Mouse (Mus musculus): ENCODE data around the gene Wdr81. TPM values are rescaled to one million over a fixed set of nuclear protein-coding genes. Genes with fewer than 3 reads are reported as not detected.

Wdr81 gene
- polyA plus RNA-seq, 1 experiment from 2014 or later, result 9.5 TPM

DNA sequence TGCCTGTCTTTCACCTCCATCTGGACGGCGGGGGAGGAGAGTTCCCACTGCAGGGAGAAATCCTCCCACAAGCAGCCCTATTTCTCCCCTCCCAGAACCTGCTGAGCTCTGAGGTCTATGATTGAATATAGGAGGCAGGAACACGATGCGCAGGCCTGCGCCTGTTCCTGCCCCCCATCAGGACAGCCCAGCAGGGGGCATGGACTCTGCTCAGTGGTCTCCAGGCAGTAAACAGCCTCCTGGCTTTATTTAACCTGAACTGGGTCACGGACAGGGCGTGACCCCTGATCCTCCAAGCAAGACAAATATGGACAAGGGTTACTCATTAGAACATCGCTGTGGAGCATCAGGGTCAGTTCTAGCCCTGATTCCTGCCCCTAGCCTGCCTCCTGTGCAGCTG is 10.8 kb downstream of the Wdr81 start:
- H3K4me3 ChIP-seq (ENCODE audit: low read depth, low read length), result no peak overlapping the region
- 0 out of 2 replicates have a peak overlapping the region, but pooled peaks have one; percentile 4 for H3K4me2 ChIP-seq (ENCODE audit: low read depth, low read length)
- peaks cover 75% of the 10 kb centered on the region for H3K36me3 ChIP-seq (replicated peaks; ENCODE audit: insufficient read depth, low read length)
- no peaks in the 10 kb centered on the region for H3K27me3 ChIP-seq (ENCODE audit: insufficient read depth, low read length)
- H3K4me1 ChIP-seq (ENCODE audit: insufficient read depth), result peaks cover 30% of the 10 kb centered on the region
- H3K9ac ChIP-seq (replicated peaks), result no peak overlapping the region
- peak; percentile 92 for ATAC-seq
- WGBS (ENCODE audit: insufficient replicate concordance), result 71% methylated on average over 8 of the region's 8 CpGs
- peak; percentile 73 for DNase-seq
- TF ChIP-seq EP300 (IDR thresholded peaks at IDR 0.05; ENCODE audit: low read depth) (peak; percentile 83), CTCF (IDR thresholded peaks at IDR 0.05; ENCODE audit: low read depth) (peak; percentile 31)
- no peaks in the 10 kb centered on the region for H3K9me3 ChIP-seq (ENCODE audit: low read length)
- H3K27ac ChIP-seq (ENCODE audit: low read depth), result peak overlapping the region; percentile 94

DNA sequence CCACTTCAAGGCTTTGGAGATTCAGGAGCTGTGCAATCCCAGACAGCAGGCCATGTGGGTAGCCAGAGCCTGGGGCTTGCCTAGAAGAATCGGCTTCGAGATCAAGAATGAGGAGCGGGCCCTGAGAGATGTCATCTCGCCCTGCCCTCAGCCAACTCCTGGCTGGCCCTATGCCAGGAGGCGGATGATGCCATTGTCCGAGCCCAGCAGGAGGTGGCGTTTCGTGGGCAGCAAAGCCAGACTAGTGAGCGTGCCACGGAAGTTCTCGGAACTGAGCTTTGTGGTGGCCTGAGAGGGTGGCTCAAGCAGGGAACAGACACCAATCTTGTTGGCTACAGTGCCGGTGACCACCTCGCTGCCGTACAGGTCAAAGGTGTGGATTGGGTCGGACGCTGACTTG is 12.9 kb downstream of the Wdr81 start:
- Histone ChIP-seq H3K27me3 (ENCODE audit: insufficient read depth, low read length) (no peaks in the 10 kb centered on the region), H3K4me1 (ENCODE audit: insufficient read depth) (peaks cover 27% of the 10 kb centered on the region), H3K4me3 (ENCODE audit: low read depth, low read length) (no peak overlapping the region), H3K9ac (replicated peaks) (no peak overlapping the region), H3K9me3 (ENCODE audit: low read length) (no peaks in the 10 kb centered on the region), H3K27ac (ENCODE audit: low read depth) (peak overlapping the region; percentile 76; the same call in 1 of the 2 replicates), H3K36me3 (replicated peaks; ENCODE audit: insufficient read depth, low read length) (peaks cover 54% of the 10 kb centered on the region), H3K4me2 (ENCODE audit: low read depth, low read length) (no peak overlapping the region)
- TF ChIP-seq EP300 (IDR thresholded peaks at IDR 0.05; ENCODE audit: low read depth) (no peak), CTCF (IDR thresholded peaks at IDR 0.05; ENCODE audit: low read depth) (no peak)
- 88% methylated on average over 16 of the region's 16 CpGs for WGBS (ENCODE audit: insufficient replicate concordance)
- DNase-seq (no peak), ATAC-seq (no peak)

DNA sequence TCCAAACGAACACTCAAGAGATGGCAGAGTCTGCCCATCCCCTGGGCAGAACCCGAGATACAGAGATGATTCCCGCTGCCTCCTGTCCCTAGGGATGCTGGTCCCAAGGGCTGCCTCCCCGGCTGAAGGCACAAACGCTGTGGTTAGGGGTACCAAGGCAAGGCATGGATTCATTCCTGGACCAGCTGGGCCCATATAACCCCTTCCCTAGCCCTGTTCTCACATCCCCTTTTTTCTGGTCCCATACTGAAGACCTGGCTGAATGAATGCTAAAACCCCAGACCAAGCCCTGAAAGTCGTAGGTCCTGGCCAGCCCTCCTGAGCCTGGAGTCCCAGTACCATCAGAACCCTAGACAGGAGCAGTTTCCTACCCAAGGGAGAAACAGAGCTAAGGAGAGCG is 13.5 kb downstream of the Wdr81 start:
- TF ChIP-seq EP300 (IDR thresholded peaks at IDR 0.05; ENCODE audit: low read depth) (no peak), CTCF (IDR thresholded peaks at IDR 0.05; ENCODE audit: low read depth) (no peak)
- peak overlapping the region; percentile 76 for H3K27ac ChIP-seq (ENCODE audit: low read depth)
- peaks cover 27% of the 10 kb centered on the region for H3K4me1 ChIP-seq (ENCODE audit: insufficient read depth)
- WGBS (ENCODE audit: insufficient replicate concordance), result 74% methylated on average over 7 of the region's 7 CpGs
- no peaks in the 10 kb centered on the region for H3K27me3 ChIP-seq (ENCODE audit: insufficient read depth, low read length)
- H3K4me3 ChIP-seq (ENCODE audit: low read depth, low read length), result no peak overlapping the region
- peaks cover 50% of the 10 kb centered on the region for H3K36me3 ChIP-seq (replicated peaks; ENCODE audit: insufficient read depth, low read length)
- no peak overlapping the region for H3K4me2 ChIP-seq (ENCODE audit: low read depth, low read length)
- no peak for ATAC-seq
- H3K9me3 ChIP-seq (ENCODE audit: low read length), result no peaks in the 10 kb centered on the region
- no peak overlapping the region for H3K9ac ChIP-seq (replicated peaks)
- no peak for DNase-seq

DNA sequence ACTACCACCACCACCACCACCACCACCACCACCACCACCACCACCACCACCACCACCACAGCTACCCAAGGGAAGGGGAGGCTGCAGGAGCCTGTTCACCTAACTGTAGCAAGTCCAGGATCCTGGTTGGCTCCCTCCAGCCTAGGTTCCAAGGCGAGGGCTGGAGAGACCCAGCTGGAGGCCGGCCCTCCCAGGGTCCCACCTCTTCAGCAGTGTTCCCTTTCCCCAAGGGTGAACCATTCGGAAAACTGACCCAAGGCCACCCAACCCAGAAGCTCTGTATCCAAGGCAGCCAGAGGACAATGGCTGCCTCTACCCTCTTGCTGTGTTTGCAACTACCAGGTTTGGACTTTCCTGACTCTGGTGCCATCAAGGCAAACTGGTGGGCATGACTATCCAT is 14.6 kb downstream of the Wdr81 start:
- H3K9ac ChIP-seq (replicated peaks), result no peak overlapping the region
- no peaks in the 10 kb centered on the region for H3K27me3 ChIP-seq (ENCODE audit: insufficient read depth, low read length)
- no peak overlapping the region for H3K4me3 ChIP-seq (ENCODE audit: low read depth, low read length)
- ATAC-seq, result no peak
- H3K36me3 ChIP-seq (replicated peaks; ENCODE audit: insufficient read depth, low read length), result peaks cover 43% of the 10 kb centered on the region
- H3K27ac ChIP-seq (ENCODE audit: low read depth), result peak overlapping the region; percentile 76
- 72% methylated on average over 3 of the region's 3 CpGs for WGBS (ENCODE audit: insufficient replicate concordance)
- H3K4me2 ChIP-seq (ENCODE audit: low read depth, low read length), result no peak overlapping the region
- TF ChIP-seq EP300 (IDR thresholded peaks at IDR 0.05; ENCODE audit: low read depth) (no peak), CTCF (IDR thresholded peaks at IDR 0.05; ENCODE audit: low read depth) (no peak)
- no peaks in the 10 kb centered on the region for H3K9me3 ChIP-seq (ENCODE audit: low read length)
- H3K4me1 ChIP-seq (ENCODE audit: insufficient read depth), result peaks cover 30% of the 10 kb centered on the region
- no peak for DNase-seq

DNA sequence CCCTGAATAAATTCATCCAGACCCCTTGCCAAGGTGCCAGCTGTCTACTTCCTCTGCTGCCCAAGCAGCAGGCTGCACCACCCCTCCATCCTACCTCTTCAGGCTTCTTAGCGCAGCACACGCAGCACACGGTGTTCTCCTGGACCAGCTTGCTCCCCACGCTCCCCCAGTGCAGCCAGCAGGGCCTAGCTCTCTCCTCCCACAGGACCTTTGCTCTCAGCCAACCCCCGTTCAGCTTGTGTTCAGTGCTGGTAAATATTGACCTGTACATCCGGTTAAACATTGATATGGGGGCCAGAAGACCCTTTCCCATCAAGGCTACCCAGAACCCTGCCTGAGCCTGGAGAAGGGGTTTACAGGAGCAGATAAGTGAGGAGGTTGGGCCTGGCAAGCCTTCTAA is 15.2 kb downstream of the Wdr81 start, which contains the start of gene Serpinf2:
Gene Serpinf2, minus strand, starts transcription at position 229 of the 400 bp plus-strand sequence.
- Histone ChIP-seq H3K4me2 (ENCODE audit: low read depth, low read length) (peak within 1 kb of the TSS; percentile 65), H3K36me3 (replicated peaks; ENCODE audit: insufficient read depth, low read length) (peaks cover 41% of the 10 kb centered on the region), H3K9ac (replicated peaks) (peak within 1 kb of the TSS; percentile 70), H3K4me3 (ENCODE audit: low read depth, low read length) (peak within 1 kb of the TSS; percentile 47), H3K9me3 (ENCODE audit: low read length) (peaks cover under 1% of the 10 kb centered on the region; the same call in 1 of the 2 replicates), H3K27me3 (ENCODE audit: insufficient read depth, low read length) (no peaks in the 10 kb centered on the region), H3K4me1 (ENCODE audit: insufficient read depth) (peaks cover 26% of the 10 kb centered on the region), H3K27ac (ENCODE audit: low read depth) (peak within 1 kb of the TSS; percentile 95)
- peak; percentile 61 for DNase-seq
- no peak for TF ChIP-seq EP300 (IDR thresholded peaks at IDR 0.05; ENCODE audit: low read depth)
- peak; percentile 58 for ATAC-seq
- 63% methylated on average over 6 of the region's 6 CpGs for WGBS (ENCODE audit: insufficient replicate concordance)

DNA sequence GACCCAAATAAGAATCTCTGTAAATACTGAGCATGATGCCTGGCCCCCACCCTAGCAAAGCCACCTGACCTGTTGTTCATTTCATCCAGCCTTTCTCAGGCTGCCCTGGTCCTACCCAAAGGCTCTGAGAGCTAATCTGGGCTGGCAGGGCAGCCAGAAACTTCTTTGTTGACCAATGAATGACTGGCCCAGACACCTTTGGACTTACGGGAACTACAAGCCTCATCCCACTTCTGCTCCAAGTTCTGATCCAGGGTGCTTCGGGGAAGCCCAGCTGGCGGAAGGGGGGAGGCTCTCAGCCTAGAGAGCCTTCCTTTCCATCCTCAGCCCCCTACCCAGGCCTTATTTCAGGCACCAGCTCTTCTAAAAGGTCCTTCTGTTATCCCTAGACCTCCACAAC is 15.7 kb downstream of the Wdr81 start:
- H3K9me3 ChIP-seq (ENCODE audit: low read length), result peaks cover 4% of the 10 kb centered on the region; the same call in 1 of the 2 replicates
- TF ChIP-seq EP300 (IDR thresholded peaks at IDR 0.05; ENCODE audit: low read depth), result no peak
- TF ChIP-seq CTCF (IDR thresholded peaks at IDR 0.05; ENCODE audit: low read depth), result no peak
- H3K27me3 ChIP-seq (ENCODE audit: insufficient read depth, low read length), result no peaks in the 10 kb centered on the region
- ATAC-seq, result peak; percentile 40
- H3K4me3 ChIP-seq (ENCODE audit: low read depth, low read length), result peak overlapping the region; percentile 47
- WGBS (ENCODE audit: insufficient replicate concordance), result 62% methylated on average over 3 of the region's 3 CpGs
- H3K9ac ChIP-seq (replicated peaks), result peak overlapping the region; percentile 70
- H3K27ac ChIP-seq (ENCODE audit: low read depth), result peak overlapping the region; percentile 95
- peaks cover 25% of the 10 kb centered on the region for H3K4me1 ChIP-seq (ENCODE audit: insufficient read depth)
- DNase-seq, result no peak
- peaks cover 41% of the 10 kb centered on the region for H3K36me3 ChIP-seq (replicated peaks; ENCODE audit: insufficient read depth, low read length)
- peak overlapping the region; percentile 65 for H3K4me2 ChIP-seq (ENCODE audit: low read depth, low read length)
